Mouse (Mus musculus) C2C12 (cell line): ENCODE results near the gene Primpol.

ENCODE experiments used
- CEBPB ChIP-seq: IDR thresholded peaks from one replicate; pipeline ENCODE4 v1.6.1; 2011; ENCODE audit warnings: low read depth, mild to moderate bottlenecking, control low read depth, moderate library complexity
- CTCF ChIP-seq: IDR thresholded peaks from one replicate; pipeline ENCODE4 v1.5.1; 2011; ENCODE audit not compliant: control insufficient read depth, insufficient read depth, insufficient read length
- MYOD1 ChIP-seq: IDR thresholded peaks from one replicate; pipeline ENCODE4 v1.6.1; 2011; ENCODE audit warnings: low read depth; ENCODE audit not compliant: control insufficient read depth, insufficient read length
- MYOG ChIP-seq: IDR thresholded peaks from one replicate; pipeline ENCODE4 v1.6.1; 2011; ENCODE audit not compliant: control insufficient read depth, insufficient read length; ENCODE audit errors: extremely low read depth
- USF1 ChIP-seq: IDR thresholded peaks from one replicate; pipeline ENCODE4 v1.6.1; 2011; ENCODE audit warnings: low read depth, mild to moderate bottlenecking, control low read depth, moderate library complexity

DNA sequence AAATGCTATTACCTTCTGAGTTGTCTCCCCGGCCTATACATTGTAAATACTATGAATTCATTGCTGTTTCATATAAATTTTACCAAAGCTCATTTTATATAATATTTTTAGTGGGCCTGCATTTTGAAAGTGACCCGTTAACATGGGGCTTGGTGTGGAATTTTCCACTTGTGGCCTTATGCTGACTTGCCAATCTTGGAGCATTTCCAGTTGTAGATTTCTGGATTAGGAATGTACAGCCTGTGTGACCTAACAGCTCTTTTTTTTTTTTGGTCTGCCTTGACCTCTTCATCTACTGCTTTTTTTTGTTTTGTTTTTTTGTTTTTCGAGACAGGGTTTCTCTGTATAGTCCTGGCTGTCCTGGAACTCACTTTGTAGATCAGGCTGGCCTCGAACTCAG is 13.9 kb upstream of the Primpol start:
- TF ChIP-seq MYOG (no peak), USF1 (no peak), CTCF (no peak), MYOD1 (no peak), CEBPB (no peak)
